Mouse (Mus musculus): Measurements from ENCODE around the gene Mta3. TPM values are rescaled to one million over a fixed set of nuclear protein-coding genes. Genes with fewer than 3 reads are reported as not detected.

Mta3 gene
- polyA plus RNA-seq, 1 experiment from 2014 or later = 42.5 TPM

DNA sequence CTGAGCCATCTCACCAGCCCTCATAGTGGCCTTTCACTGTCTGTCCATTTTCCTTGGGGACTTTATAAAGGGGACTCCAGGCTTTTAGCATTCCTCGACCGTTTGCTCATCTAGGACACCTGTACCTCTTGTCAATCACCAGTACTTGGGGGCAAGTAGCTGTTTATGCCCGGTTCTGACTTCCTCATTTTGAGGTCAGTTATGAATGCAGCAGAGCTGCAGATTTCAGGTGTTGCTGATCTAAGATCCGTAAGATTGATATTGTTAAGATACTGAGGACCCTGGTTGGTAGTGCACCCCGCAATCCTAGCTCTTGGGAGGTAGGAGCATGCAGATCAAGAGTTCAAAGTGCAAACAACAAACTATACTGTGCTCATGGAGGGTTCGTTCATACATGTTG, 64.4 kb downstream of the Mta3 start:
- Histone ChIP-seq H3K4me1 (replicated peaks) (no peaks in the 10 kb centered on the region), H3K36me3 (peaks cover 4% of the 10 kb centered on the region; the same call in 1 of the 2 replicates), H3K9me3 (no peaks in the 10 kb centered on the region), H3K27me3 (replicated peaks) (no peaks in the 10 kb centered on the region), H3K4me3 (replicated peaks) (no peak overlapping the region), H3K4me2 (replicated peaks) (no peak overlapping the region), H3K9ac (no peak overlapping the region), H3K27ac (no peak overlapping the region)
- ATAC-seq = no peak
- WGBS = 84% methylated on average over 6 of the region's 6 CpGs

DNA sequence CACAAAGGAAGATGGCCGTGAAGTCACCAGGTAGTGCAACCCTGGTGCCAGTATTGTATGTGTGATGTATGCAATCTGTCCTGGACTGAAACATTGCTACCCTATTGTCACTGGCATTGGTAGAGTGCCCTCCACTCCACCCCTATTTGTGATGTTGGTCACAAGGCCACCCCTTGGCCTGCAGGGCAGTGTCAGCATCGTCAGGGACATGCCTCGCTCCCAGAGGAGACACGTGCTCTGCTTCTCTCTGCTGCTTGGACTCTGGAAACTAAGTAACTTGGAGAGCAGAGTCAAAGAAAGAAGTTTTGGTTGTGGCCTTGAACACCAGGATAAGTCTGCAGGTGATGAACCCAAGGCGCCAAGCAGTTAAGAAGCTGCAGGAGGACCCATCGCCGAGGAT, 65.0 kb downstream of the Mta3 start:
- H3K27ac ChIP-seq = no peak overlapping the region
- H3K4me3 ChIP-seq (replicated peaks) = no peak overlapping the region
- no peak overlapping the region for H3K9ac ChIP-seq
- no peak for ATAC-seq
- H3K27me3 ChIP-seq (replicated peaks) = no peaks in the 10 kb centered on the region
- H3K4me2 ChIP-seq (replicated peaks) = no peak overlapping the region
- H3K36me3 ChIP-seq = peaks cover 4% of the 10 kb centered on the region; the same call in 1 of the 2 replicates
- no peaks in the 10 kb centered on the region for H3K4me1 ChIP-seq (replicated peaks)
- 92% methylated on average over 7 of the region's 7 CpGs for WGBS
- no peaks in the 10 kb centered on the region for H3K9me3 ChIP-seq

- H3K9ac ChIP-seq = no peak overlapping the region
- peaks cover 4% of the 10 kb centered on the region; the same call in 1 of the 2 replicates for H3K36me3 ChIP-seq
- H3K4me2 ChIP-seq (replicated peaks) = no peak overlapping the region
- 90% methylated on average over 9 of the region's 9 CpGs for WGBS
- H3K4me1 ChIP-seq (replicated peaks) = no peaks in the 10 kb centered on the region
- H3K27me3 ChIP-seq (replicated peaks) = no peaks in the 10 kb centered on the region
- ATAC-seq = no peak
- H3K4me3 ChIP-seq (replicated peaks) = no peak overlapping the region
- no peak overlapping the region for H3K27ac ChIP-seq
- no peaks in the 10 kb centered on the region for H3K9me3 ChIP-seq
These were observed 66.1 kb downstream of the Mta3 start for GRCm38 (mm10) chr17:83772110-83772509.

DNA sequence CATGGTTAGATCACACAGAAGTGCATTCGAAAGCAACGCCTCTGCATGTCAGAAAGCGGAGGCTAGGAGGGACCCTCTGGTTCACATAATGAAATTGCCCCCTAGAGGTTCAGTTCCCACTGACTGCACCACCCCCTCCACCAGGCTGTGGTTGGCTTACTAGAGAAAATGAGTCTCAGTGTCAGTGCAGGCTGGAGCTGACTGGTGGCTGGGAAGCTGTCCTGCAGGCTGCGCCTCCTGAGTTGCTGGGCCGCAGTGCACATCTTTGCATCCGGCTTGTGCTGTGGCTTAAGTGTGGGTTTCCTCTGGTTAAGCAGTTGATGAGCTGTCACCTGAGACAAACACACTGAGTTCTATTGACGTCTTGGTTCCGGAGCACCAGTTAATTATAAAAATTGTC, 66.7 kb downstream of the Mta3 start:
- Histone ChIP-seq H3K27me3 (replicated peaks) (no peaks in the 10 kb centered on the region), H3K4me3 (replicated peaks) (no peak overlapping the region), H3K4me1 (replicated peaks) (no peaks in the 10 kb centered on the region), H3K27ac (no peak overlapping the region), H3K36me3 (peaks cover 4% of the 10 kb centered on the region; the same call in 1 of the 2 replicates), H3K4me2 (replicated peaks) (no peak overlapping the region), H3K9me3 (no peaks in the 10 kb centered on the region), H3K9ac (no peak overlapping the region)
- ATAC-seq = no peak
- WGBS = 70% methylated on average over 8 of the region's 8 CpGs

DNA sequence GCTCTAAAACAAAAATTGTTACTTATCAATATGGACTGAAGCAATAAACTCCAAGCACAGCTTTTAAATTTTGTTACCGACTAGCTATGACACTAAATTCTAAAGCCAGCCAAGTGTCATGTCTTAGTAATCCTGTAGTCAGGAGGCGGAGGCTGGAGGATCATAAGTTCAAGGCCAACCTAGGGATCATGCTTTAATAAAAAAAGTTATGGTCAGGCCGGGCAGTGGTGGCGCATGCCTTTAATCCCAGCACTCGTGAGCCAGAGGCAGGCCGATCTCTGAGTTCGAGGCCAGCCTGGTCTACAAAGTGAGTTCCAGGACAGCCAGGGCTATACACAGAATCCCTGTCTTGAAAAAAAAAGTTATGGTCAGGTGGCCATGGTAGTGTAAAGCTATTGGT, 71.0 kb downstream of the Mta3 start:
- Histone ChIP-seq H3K4me2 (replicated peaks) (no peak overlapping the region), H3K9me3 (no peaks in the 10 kb centered on the region), H3K27me3 (replicated peaks) (no peaks in the 10 kb centered on the region), H3K9ac (no peak overlapping the region), H3K27ac (no peak overlapping the region), H3K36me3 (no peaks in the 10 kb centered on the region), H3K4me3 (replicated peaks) (no peak overlapping the region), H3K4me1 (replicated peaks) (no peaks in the 10 kb centered on the region)
- WGBS = 96% methylated on average over 7 of the region's 7 CpGs
- no peak for ATAC-seq

DNA sequence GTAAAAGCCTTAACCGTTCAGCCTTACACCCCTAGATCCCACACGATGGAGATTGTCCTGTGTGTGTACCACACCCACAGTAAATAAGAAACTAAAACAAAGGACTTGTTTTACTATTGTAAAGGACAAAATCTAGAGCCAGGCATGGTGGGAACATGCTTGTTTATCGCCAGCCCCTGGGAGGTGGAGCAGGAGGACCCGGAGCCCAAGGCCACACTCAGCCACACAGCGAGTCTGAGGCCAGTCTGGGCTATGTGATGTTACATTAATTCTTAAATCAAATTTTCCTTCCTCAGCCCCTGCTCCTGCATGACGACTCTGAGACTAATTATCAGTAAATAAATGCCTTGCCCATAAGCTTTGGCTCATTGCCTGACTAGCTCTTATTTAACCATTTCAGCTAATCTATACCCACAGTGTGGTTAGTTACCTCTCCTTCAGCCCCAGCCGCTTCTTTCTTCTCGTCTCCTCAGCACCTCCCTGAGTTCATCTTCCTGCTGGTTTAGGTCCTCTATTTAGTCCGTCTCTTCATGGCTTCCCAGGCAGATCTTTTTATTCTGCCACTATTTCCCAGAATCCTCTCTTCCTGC, 71.6 kb downstream of the Mta3 start:
- no peaks in the 10 kb centered on the region for H3K36me3 ChIP-seq
- no peak for ATAC-seq
- H3K4me3 ChIP-seq (replicated peaks) = no peak overlapping the region
- H3K27me3 ChIP-seq (replicated peaks) = no peaks in the 10 kb centered on the region
- H3K27ac ChIP-seq = no peak overlapping the region
- no peak overlapping the region for H3K4me2 ChIP-seq (replicated peaks)
- H3K9me3 ChIP-seq = no peaks in the 10 kb centered on the region
- no peak overlapping the region for H3K9ac ChIP-seq
- 75% methylated on average over 9 of the region's 9 CpGs for WGBS
- H3K4me1 ChIP-seq (replicated peaks) = no peaks in the 10 kb centered on the region

GRCm38 (mm10) chr17:83780228-83780627, 74.3 kb downstream of the Mta3 start:
- H3K4me2 ChIP-seq (replicated peaks) = no peak overlapping the region
- H3K27me3 ChIP-seq (replicated peaks) = no peaks in the 10 kb centered on the region
- no peak overlapping the region for H3K27ac ChIP-seq
- no peak overlapping the region for H3K9ac ChIP-seq
- no peaks in the 10 kb centered on the region for H3K4me1 ChIP-seq (replicated peaks)
- WGBS = 81% methylated on average over 5 of the region's 5 CpGs
- H3K9me3 ChIP-seq = no peaks in the 10 kb centered on the region
- no peak overlapping the region for H3K4me3 ChIP-seq (replicated peaks)
- 0 out of 2 replicates have a peak, but pooled peaks cover 4% of the 10 kb centered on the region for H3K36me3 ChIP-seq
- no peak for ATAC-seq

GRCm38 (mm10) chr17:83782740-83783139, 76.8 kb downstream of the Mta3 start:
- H3K4me1 ChIP-seq (replicated peaks) = no peaks in the 10 kb centered on the region
- H3K9ac ChIP-seq = no peak overlapping the region
- H3K9me3 ChIP-seq = no peaks in the 10 kb centered on the region
- no peak overlapping the region for H3K4me2 ChIP-seq (replicated peaks)
- no peak overlapping the region for H3K27ac ChIP-seq
- WGBS = 69% methylated on average over 5 of the region's 5 CpGs
- H3K27me3 ChIP-seq (replicated peaks) = no peaks in the 10 kb centered on the region
- no peak for ATAC-seq
- 0 out of 2 replicates have a peak, but pooled peaks cover 4% of the 10 kb centered on the region for H3K36me3 ChIP-seq
- H3K4me3 ChIP-seq (replicated peaks) = no peak overlapping the region

DNA sequence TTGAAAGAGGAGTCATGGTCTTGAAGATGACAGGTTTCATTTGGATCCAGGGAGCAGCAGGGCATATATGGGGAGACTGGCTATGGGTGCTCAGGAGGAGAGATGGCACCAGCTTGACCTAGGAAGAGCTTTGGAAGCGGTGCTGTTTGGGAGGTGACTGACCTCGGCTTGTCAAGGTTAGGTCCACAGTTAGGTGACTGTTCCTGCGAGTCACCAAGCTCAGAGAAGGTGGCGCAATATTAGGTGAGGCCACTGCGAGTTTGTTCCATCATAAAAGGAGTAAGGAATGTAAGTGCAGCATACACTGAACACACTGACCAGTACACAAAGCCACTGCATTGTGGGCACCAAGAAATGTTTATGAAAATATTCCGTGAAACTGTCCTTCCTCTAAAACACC, 80.5 kb downstream of the Mta3 start:
- 0 out of 2 replicates have a peak, but pooled peaks cover 7% of the 10 kb centered on the region for H3K36me3 ChIP-seq
- 89% methylated on average over 6 of the region's 6 CpGs for whole genome bisulfite sequencing

GRCm38 (mm10) chr17:83790158-83790557, 84.2 kb downstream of the Mta3 start:
- H3K36me3 ChIP-seq = 0 out of 2 replicates have a peak, but pooled peaks cover 3% of the 10 kb centered on the region
- no peaks in the 10 kb centered on the region for H3K9me3 ChIP-seq
- H3K4me2 ChIP-seq (replicated peaks) = no peak overlapping the region
- no peak for ATAC-seq
- WGBS = 72% methylated on average over 5 of the region's 5 CpGs
- H3K4me3 ChIP-seq (replicated peaks) = no peak overlapping the region
- no peaks in the 10 kb centered on the region for H3K4me1 ChIP-seq (replicated peaks)
- no peaks in the 10 kb centered on the region for H3K27me3 ChIP-seq (replicated peaks)
- no peak overlapping the region for H3K9ac ChIP-seq
- no peak overlapping the region for H3K27ac ChIP-seq

More for the DNA sequence above, 80.5 kb downstream of the Mta3 start:
- Histone ChIP-seq H3K27ac (no peak overlapping the region), H3K9ac (no peak overlapping the region), H3K4me1 (replicated peaks) (no peaks in the 10 kb centered on the region), H3K27me3 (replicated peaks) (no peaks in the 10 kb centered on the region), H3K9me3 (no peaks in the 10 kb centered on the region), H3K4me3 (replicated peaks) (no peak overlapping the region), H3K4me2 (replicated peaks) (no peak overlapping the region)
- ATAC-seq = no peak

- Histone ChIP-seq H3K27ac (no peak overlapping the region), H3K4me1 (replicated peaks) (no peaks in the 10 kb centered on the region)
These were observed 86.4 kb downstream of the Mta3 start for GRCm38 (mm10) chr17:83792388-83792787.

GRCm38 (mm10) chr17:83795121-83795520, 89.2 kb downstream of the Mta3 start:
- Histone ChIP-seq H3K4me1 (replicated peaks) (no peaks in the 10 kb centered on the region), H3K27me3 (replicated peaks) (no peaks in the 10 kb centered on the region), H3K27ac (no peak overlapping the region), H3K9ac (no peak overlapping the region), H3K36me3 (no peaks in the 10 kb centered on the region), H3K4me3 (replicated peaks) (no peak overlapping the region), H3K4me2 (replicated peaks) (no peak overlapping the region), H3K9me3 (no peaks in the 10 kb centered on the region)
- ATAC-seq = no peak
- 95% methylated on average over 17 of the region's 17 CpGs for WGBS

More at GRCm38 (mm10) chr17:83792388-83792787, 86.4 kb downstream of the Mta3 start:
- Histone ChIP-seq H3K36me3 (0 out of 2 replicates have a peak, but pooled peaks cover 3% of the 10 kb centered on the region), H3K9ac (no peak overlapping the region), H3K4me3 (replicated peaks) (no peak overlapping the region), H3K4me2 (replicated peaks) (no peak overlapping the region), H3K27me3 (replicated peaks) (no peaks in the 10 kb centered on the region), H3K9me3 (no peaks in the 10 kb centered on the region)
- no peak for ATAC-seq
- WGBS = 87% methylated on average over 23 of the region's 23 CpGs

DNA sequence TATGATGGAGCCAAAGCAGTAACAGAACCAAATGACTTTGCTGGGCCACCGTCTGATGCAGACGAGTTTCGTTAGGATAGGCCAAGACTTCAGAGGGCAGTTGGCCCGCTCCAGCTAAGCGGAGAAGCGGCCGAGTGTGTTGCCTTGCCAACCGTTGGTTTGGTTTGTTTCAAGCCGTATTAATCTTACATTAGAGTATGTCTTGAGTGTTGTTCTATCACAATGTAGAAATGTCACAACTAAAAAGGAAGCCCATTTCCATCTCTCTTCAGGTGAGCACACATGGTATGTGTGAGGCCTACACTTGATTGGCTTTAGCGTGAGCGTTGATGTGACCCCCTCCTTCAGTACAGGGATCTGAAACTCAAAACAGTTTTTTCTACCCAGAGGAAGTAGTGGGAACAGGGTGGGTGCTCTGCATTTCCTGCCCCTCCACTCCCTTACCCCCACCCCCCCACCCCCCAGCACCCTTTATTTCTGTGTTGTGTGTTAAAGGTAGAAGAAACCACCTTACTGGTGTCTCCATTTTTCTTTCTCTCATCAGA, 93.6 kb downstream of the Mta3 start:
- H3K36me3 ChIP-seq = peaks cover 3% of the 10 kb centered on the region; the same call in 1 of the 2 replicates
- no peaks in the 10 kb centered on the region for H3K4me1 ChIP-seq (replicated peaks)
- no peak overlapping the region for H3K9ac ChIP-seq
- 91% methylated on average over 11 of the region's 11 CpGs for WGBS
- no peak overlapping the region for H3K4me2 ChIP-seq (replicated peaks)
- no peaks in the 10 kb centered on the region for H3K9me3 ChIP-seq
- ATAC-seq = no peak
- no peak overlapping the region for H3K27ac ChIP-seq
- no peak overlapping the region for H3K4me3 ChIP-seq (replicated peaks)
- H3K27me3 ChIP-seq (replicated peaks) = no peaks in the 10 kb centered on the region

Measured in intestine, embryonic 15.5 days (tissue).